In genomic region chrX:103556681-103557490, GRCm38 (mm10) we compare ENCODE assay signal across 8 mouse cellular contexts.
DNase-seq lines count a peak whose midpoint lies in the region; ATAC-seq lines count a peak whose summit lies in the region.

No protein-coding gene starts in this region.

- H3K9ac ChIP-seq in kidney, embryonic 16.5 days (replicated peaks; ENCODE audit: low read length): no peak overlapping the region
- no peak overlapping the region for H3K9ac ChIP-seq in kidney, embryonic 14.5 days (ENCODE audit: low read depth, low read length)
- no peak overlapping the region for H3K9ac ChIP-seq in embryonic facial prominence, embryonic 13.5 days
- no peak overlapping the region for H3K9ac ChIP-seq in intestine, embryonic 14.5 days (ENCODE audit: low read length)
- H3K9ac ChIP-seq in midbrain, embryonic 16.5 days (ENCODE audit: low read depth, low read length): no peak overlapping the region

- H3K27me3 ChIP-seq in kidney, embryonic 16.5 days (ENCODE audit: insufficient read depth, low read length): no peaks in the 10 kb centered on the region
- no peaks in the 10 kb centered on the region for H3K27me3 ChIP-seq in kidney, embryonic 14.5 days (ENCODE audit: control insufficient read depth, insufficient read depth, low read length)
- no peaks in the 10 kb centered on the region for H3K27me3 ChIP-seq in embryonic facial prominence, embryonic 13.5 days
- no peaks in the 10 kb centered on the region for H3K27me3 ChIP-seq in intestine, embryonic 14.5 days (replicated peaks; ENCODE audit: control insufficient read depth, insufficient read depth, low read length)
- H3K27me3 ChIP-seq in midbrain, embryonic 16.5 days (ENCODE audit: control insufficient read depth, insufficient read depth, low read depth, low read length): no peaks in the 10 kb centered on the region

- no peak overlapping the region for H3K4me3 ChIP-seq in kidney, embryonic 16.5 days (ENCODE audit: low read length)
- H3K4me3 ChIP-seq in kidney, embryonic 14.5 days (ENCODE audit: low read length): no peak overlapping the region
- no peak overlapping the region for H3K4me3 ChIP-seq in embryonic facial prominence, embryonic 13.5 days
- H3K4me3 ChIP-seq in intestine, embryonic 14.5 days (ENCODE audit: low read depth, low read length): no peak overlapping the region
- H3K4me3 ChIP-seq in midbrain, embryonic 16.5 days (ENCODE audit: low read depth, low read length): no peak overlapping the region

- H3K4me2 ChIP-seq in kidney, embryonic 16.5 days (replicated peaks; ENCODE audit: low read depth, low read length): no peak overlapping the region
- no peak overlapping the region for H3K4me2 ChIP-seq in kidney, embryonic 14.5 days (replicated peaks; ENCODE audit: low read depth, low read length)
- no peak overlapping the region for H3K4me2 ChIP-seq in embryonic facial prominence, embryonic 13.5 days
- no peak overlapping the region for H3K4me2 ChIP-seq in intestine, embryonic 14.5 days (ENCODE audit: low read length)
- H3K4me2 ChIP-seq in midbrain, embryonic 16.5 days (ENCODE audit: low read length): no peak overlapping the region

- ATAC-seq in kidney, embryonic 16.5 days (ENCODE audit: low FRiP score, low TSS enrichment): no peak
- ATAC-seq in kidney, embryonic 14.5 days (ENCODE audit: low FRiP score, low TSS enrichment): no peak
- ATAC-seq in embryonic facial prominence, embryonic 13.5 days (ENCODE audit: insufficient number of reproducible peaks, insufficient read depth, low FRiP score, low TSS enrichment, low read depth): no peak
- peak; percentile 66; the same call in 1 of the 2 replicates for ATAC-seq in intestine, embryonic 14.5 days (replicated peaks; ENCODE audit: low FRiP score, low TSS enrichment, low read depth)
- no peak for ATAC-seq in midbrain, embryonic 16.5 days

- H3K27ac ChIP-seq in kidney, embryonic 16.5 days (ENCODE audit: low read length): peak overlapping the region; percentile 61; the same call in 1 of the 2 replicates
- no peak overlapping the region for H3K27ac ChIP-seq in kidney, embryonic 14.5 days (ENCODE audit: low read depth, low read length)
- peak overlapping the region; percentile 48; the same call in 1 of the 2 replicates for H3K27ac ChIP-seq in embryonic facial prominence, embryonic 13.5 days
- H3K27ac ChIP-seq in intestine, embryonic 14.5 days (ENCODE audit: low read depth): peak overlapping the region; percentile 59; the same call in 1 of the 2 replicates
- peak overlapping the region; percentile 35; the same call in 1 of the 2 replicates for H3K27ac ChIP-seq in midbrain, embryonic 16.5 days (ENCODE audit: low read length)

- WGBS in kidney, embryonic 16.5 days: 57% methylated on average over 7 of the region's 7 CpGs
- WGBS in kidney, embryonic 14.5 days: 59% methylated on average over 7 of the region's 7 CpGs
- 49% methylated on average over 7 of the region's 7 CpGs for WGBS in embryonic facial prominence, embryonic 13.5 days
- 43% methylated on average over 7 of the region's 7 CpGs for WGBS in intestine, embryonic 14.5 days
- WGBS in midbrain, embryonic 16.5 days: 30% methylated on average over 7 of the region's 7 CpGs

- H3K36me3 ChIP-seq in kidney, embryonic 16.5 days (ENCODE audit: insufficient read depth, low read length): no peaks in the 10 kb centered on the region
- H3K36me3 ChIP-seq in kidney, embryonic 14.5 days (ENCODE audit: control insufficient read depth, insufficient read depth, low read length): no peaks in the 10 kb centered on the region
- H3K36me3 ChIP-seq in embryonic facial prominence, embryonic 13.5 days: no peaks in the 10 kb centered on the region
- H3K36me3 ChIP-seq in intestine, embryonic 14.5 days (ENCODE audit: control insufficient read depth, insufficient read depth, low read length): no peaks in the 10 kb centered on the region
- no peaks in the 10 kb centered on the region for H3K36me3 ChIP-seq in midbrain, embryonic 16.5 days (ENCODE audit: control insufficient read depth, insufficient read depth, low read length)

- no peak for DNase-seq in intestine, embryonic 14.5 days (ENCODE audit: low spot score)
- no peak for DNase-seq in adrenal gland, postnatal 4 days (ENCODE audit: low spot score in 2 of 2)
- no peak for DNase-seq in urinary bladder, postnatal 25 days (ENCODE audit: low spot score)
- DNase-seq in left cerebral cortex, adult 9 months (ENCODE audit: low spot score in 2 of 2): no peak

- H3K9me3 ChIP-seq in kidney, embryonic 16.5 days (ENCODE audit: low read length): no peaks in the 10 kb centered on the region
- H3K9me3 ChIP-seq in kidney, embryonic 14.5 days (ENCODE audit: control insufficient read depth, low read length): no peaks in the 10 kb centered on the region
- no peaks in the 10 kb centered on the region for H3K9me3 ChIP-seq in embryonic facial prominence, embryonic 13.5 days
- no peaks in the 10 kb centered on the region for H3K9me3 ChIP-seq in intestine, embryonic 14.5 days (ENCODE audit: control insufficient read depth, low read length)
- no peaks in the 10 kb centered on the region for H3K9me3 ChIP-seq in midbrain, embryonic 16.5 days (replicated peaks; ENCODE audit: control insufficient read depth, low read length, poor library complexity, severe bottlenecking)

- peaks cover 11% of the 10 kb centered on the region; the same call in 1 of the 2 replicates for H3K4me1 ChIP-seq in kidney, embryonic 16.5 days (ENCODE audit: insufficient read depth, low read length)
- no peaks in the 10 kb centered on the region for H3K4me1 ChIP-seq in kidney, embryonic 14.5 days (ENCODE audit: control insufficient read depth, insufficient read depth, low read length)
- H3K4me1 ChIP-seq in embryonic facial prominence, embryonic 13.5 days: peaks cover 11% of the 10 kb centered on the region; the same call in 1 of the 2 replicates
- H3K4me1 ChIP-seq in intestine, embryonic 14.5 days (replicated peaks; ENCODE audit: control insufficient read depth, insufficient read depth, low read length): peaks cover 11% of the 10 kb centered on the region; the same call in 1 of the 2 replicates
- no peaks in the 10 kb centered on the region; the same call in 1 of the 2 replicates for H3K4me1 ChIP-seq in midbrain, embryonic 16.5 days (ENCODE audit: control insufficient read depth, insufficient read depth, low read length)
